Mouse (Mus musculus) embryonic facial prominence, embryonic 10.5 days (tissue): ENCODE results near the gene Apon. TPM values are rescaled to one million over a fixed set of nuclear protein-coding genes. Genes with fewer than 3 reads are reported as not detected.

Source experiments
- polyA plus RNA-seq: library from polyadenylated mRNA; unstranded; fragments of >200 nt; fragmentation: Nextera tagmentation; extraction: Ambion mirVana; gene quantifications from 2 replicates; pipeline ENCODE4 v1.2.1, GENCODE M21; 2016

Gene Apon
- polyA plus RNA-seq, 1 experiment from 2014 or later, result 0.69 TPM

Other genes starting within 250 kb of the Apon start
- not detected in 2 replicates for gene Hsd17b6, start 246.5 kb upstream of the Apon start, polyA plus RNA-seq
- 106 and 111 TPM in 2 replicates for gene Prim1, start 238.9 kb upstream of the Apon start, polyA plus RNA-seq
- gene Naca, start 218.5 kb upstream of the Apon start, polyA plus RNA-seq, result 907 and 927 TPM in 2 replicates
- 711 and 729 TPM in 2 replicates for gene Ptges3, start 195.1 kb upstream of the Apon start, polyA plus RNA-seq
- gene Atp5b, start 170.8 kb upstream of the Apon start, polyA plus RNA-seq, result 2,197 and 2,277 TPM in 2 replicates
- gene Baz2a, start 162.5 kb upstream of the Apon start, polyA plus RNA-seq, result 14.7 and 17.5 TPM in 2 replicates
- 27.9 and 31.0 TPM in 2 replicates for gene Rbms2, start 73.8 kb upstream of the Apon start, polyA plus RNA-seq
- 1.4 and 1.5 TPM in 2 replicates for gene Gls2, start 59.6 kb upstream of the Apon start, polyA plus RNA-seq
- 31.3 and 31.8 TPM in 2 replicates for gene Spryd4, start 42.3 kb upstream of the Apon start, polyA plus RNA-seq
- gene Mip, start 28.3 kb upstream of the Apon start, polyA plus RNA-seq, result not detected in 2 replicates
- gene Timeless, start 22.0 kb upstream of the Apon start, polyA plus RNA-seq, result 95.9 and 103 TPM in 2 replicates
- 0.11 TPM in 1 of 2 replicates, not detected in the other for gene Apof, start 14.6 kb downstream of the Apon start, polyA plus RNA-seq
- gene Stat2, start 16.5 kb downstream of the Apon start, polyA plus RNA-seq, result 14.3 and 15.3 TPM in 2 replicates
- 0.13 TPM in 1 of 2 replicates, not detected in the other for gene Il23a, start 44.7 kb downstream of the Apon start, polyA plus RNA-seq
- gene Pan2, start 49.2 kb downstream of the Apon start, polyA plus RNA-seq, result 42.9 and 43.3 TPM in 2 replicates
- gene Cnpy2, start 68.4 kb downstream of the Apon start, polyA plus RNA-seq, result 273 and 305 TPM in 2 replicates
- 244 and 258 TPM in 2 replicates for gene Cs, start 83.6 kb downstream of the Apon start, polyA plus RNA-seq
- 9.5 and 11.1 TPM in 2 replicates for gene Coq10a, start 114.9 kb downstream of the Apon start, polyA plus RNA-seq
- 12.1 and 12.4 TPM in 2 replicates for gene Ankrd52, start 123.0 kb downstream of the Apon start, polyA plus RNA-seq
- gene Slc39a5, start 147.1 kb downstream of the Apon start, polyA plus RNA-seq, result 0.13 and 0.36 TPM in 2 replicates
- gene Nabp2, start 157.4 kb downstream of the Apon start, polyA plus RNA-seq, result 119 and 129 TPM in 2 replicates
- gene Rnf41, start 157.6 kb downstream of the Apon start, polyA plus RNA-seq, result 42.1 and 44.6 TPM in 2 replicates
- 77.3 and 85.9 TPM in 2 replicates for gene Smarcc2, start 205.2 kb downstream of the Apon start, polyA plus RNA-seq
- gene Myl6, start 240.0 kb downstream of the Apon start, polyA plus RNA-seq, result 733 and 768 TPM in 2 replicates
- gene Myl6b, start 244.6 kb downstream of the Apon start, polyA plus RNA-seq, result 2.3 and 3.1 TPM in 2 replicates